Mouse (Mus musculus) erythroid progenitor cell, adult 5-6 weeks (primary cell): Measurements from ENCODE around the gene Tab1. TPM values are rescaled to one million over a fixed set of nuclear protein-coding genes. Genes with fewer than 3 reads are reported as not detected.

Experiments used
- ATAC-seq: replicated peaks from 2 replicates; pipeline ENCODE4 v1.8.0; 2016; ENCODE audit warnings: moderate number of reproducible peaks, mild to moderate bottlenecking, moderate TSS enrichment, inconsistent platforms; ENCODE audit not compliant: poor library complexity, low FRiP score, severe bottlenecking
- total RNA-seq, 2 experiments: library from RNA; stranded (forward) in 1 of 2; stranded (reverse) in 1 of 2; fragments of 150-400 nt in 1 of 2; fragments of 186-747, 209-891 nt in 1 of 2; gene quantifications; 2 replicates each; pipeline versions ENCODE4 v1.2.3 to v1.2.4; 2015 to 2017; ENCODE audit warnings: low replicate concordance in 2 of 2

Tab1 gene
- 8.6 and 9.2 TPM in 2 replicates for total RNA-seq (2015; ENCODE audit: low replicate concordance)
- total RNA-seq (2017; ENCODE audit: low replicate concordance): 22.5 and 26.3 TPM in 2 replicates

DNA sequence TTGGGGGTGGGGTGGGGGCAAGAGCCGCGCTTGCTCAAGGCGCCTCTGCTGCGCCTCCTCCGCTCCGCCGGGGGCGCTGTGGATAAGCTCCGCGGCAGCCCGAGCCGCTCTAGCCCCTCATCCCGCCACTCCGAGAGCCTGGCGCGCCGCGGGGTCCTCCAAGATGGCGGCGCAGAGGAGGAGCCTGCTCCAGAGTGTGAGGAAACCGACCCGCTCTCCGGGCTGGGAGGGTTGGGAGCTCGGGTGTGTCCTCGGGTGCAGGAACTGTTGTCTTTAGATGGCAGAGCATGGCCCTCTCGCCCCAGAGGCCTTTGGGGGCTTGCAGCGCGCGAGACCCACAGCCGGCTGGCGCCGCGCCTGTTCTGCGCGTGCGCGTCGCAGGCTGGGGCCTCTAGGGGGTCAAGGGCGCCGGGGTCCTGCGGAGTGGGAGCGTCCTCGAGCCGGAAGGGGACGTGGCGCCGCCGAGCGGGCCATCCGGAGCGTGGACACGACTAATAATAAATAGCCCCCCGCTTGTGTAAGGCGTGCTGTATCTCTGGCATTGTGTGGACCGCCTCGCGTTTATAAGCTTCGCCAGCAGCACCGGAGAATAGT lies at the start of gene Tab1:
TSS of gene Tab1 (plus strand) at position 135 of the 594 bp plus-strand sequence.
- peak; percentile 78 for ATAC-seq

DNA sequence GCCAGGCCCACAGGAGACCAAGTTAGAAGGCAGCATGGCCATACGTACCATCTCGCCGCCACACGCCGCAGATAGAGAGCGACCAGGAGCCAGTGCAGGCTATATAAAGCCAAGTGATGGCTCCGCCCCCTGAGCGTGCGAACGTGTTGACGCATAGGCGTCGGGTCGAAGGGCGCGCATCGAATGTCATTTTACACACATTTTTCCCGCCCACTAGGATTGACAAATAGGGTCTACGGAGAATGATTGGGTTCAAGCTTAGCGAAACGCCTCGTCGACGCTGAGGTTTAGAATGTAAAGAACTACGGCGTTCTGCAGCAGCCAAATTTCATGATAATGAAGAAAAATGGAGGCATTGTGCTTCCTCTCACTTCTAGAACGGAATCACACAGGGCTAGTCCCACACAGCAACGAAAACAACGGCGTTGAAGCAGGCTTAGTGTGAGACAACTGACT lies 49.6 kb upstream of the Tab1 start:
- ATAC-seq: peak; percentile 84

DNA sequence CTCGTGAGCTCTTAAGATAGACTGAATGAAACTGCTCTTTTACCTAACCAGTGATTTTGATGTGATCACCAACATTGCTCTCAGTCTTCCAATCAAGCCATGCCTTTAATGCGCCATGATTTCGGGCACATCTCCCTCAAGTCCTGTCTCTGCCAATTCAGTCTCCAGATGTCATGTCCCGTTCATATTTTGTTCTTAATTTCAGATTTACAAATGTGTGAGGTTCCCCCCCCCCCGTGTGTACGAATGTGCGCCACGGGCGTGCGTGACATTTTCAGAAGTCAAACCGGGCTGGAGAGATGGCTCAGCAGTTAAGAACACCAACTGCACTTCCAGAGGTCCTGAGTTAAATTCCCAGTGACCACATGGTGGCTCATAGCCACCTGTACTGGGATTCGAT lies 49.2 kb upstream of the Tab1 start:
- ATAC-seq: no peak

DNA sequence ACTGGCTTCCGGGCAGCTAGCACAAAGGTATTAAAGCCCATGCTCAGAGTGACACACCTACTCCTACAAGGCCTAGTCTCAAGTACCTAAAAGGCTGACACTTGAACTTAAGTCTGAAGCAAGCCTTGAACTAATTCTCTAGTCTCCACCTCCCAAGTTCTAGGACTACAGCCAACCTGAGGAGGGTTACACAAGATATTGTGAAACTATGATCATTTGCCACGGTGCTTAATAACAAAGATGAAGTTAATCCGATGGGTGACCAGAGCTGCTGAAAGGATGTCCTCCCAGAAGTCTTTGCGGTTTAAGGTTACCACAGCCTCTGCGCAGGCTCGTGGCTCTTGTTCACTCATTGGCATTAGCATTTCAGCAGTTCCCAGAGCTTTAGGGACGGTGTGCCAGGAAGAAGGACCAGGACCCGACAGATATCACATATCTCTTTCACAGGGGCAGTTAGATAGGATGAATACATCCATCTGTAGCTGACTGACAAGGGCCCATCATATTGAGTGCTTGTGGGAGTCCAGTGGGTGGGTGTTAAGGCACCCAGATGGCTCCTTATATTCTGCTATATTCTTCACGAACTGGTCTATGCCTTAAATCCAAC lies 45.4 kb upstream of the Tab1 start:
- ATAC-seq: peak; percentile 72

DNA sequence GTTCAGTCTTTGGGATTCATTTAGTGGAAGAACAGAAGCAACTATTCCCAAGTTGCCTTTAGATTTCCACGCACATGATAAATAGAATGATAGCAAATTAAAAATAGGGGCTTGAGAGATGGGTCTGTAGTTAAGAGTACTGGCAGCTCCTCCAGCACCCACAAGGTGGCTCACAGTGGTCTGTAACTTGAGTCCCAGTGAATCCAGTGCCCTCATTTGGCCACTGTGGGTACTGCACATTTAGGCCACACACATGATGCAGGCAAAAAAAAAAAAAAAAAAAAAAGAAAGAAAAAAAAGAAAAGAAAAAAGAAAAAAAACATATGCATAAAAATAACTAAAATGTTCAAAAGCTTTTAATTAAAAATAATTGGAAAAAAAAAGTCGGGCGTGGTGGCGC lies 44.3 kb upstream of the Tab1 start:
- peak; percentile 70 for ATAC-seq

DNA sequence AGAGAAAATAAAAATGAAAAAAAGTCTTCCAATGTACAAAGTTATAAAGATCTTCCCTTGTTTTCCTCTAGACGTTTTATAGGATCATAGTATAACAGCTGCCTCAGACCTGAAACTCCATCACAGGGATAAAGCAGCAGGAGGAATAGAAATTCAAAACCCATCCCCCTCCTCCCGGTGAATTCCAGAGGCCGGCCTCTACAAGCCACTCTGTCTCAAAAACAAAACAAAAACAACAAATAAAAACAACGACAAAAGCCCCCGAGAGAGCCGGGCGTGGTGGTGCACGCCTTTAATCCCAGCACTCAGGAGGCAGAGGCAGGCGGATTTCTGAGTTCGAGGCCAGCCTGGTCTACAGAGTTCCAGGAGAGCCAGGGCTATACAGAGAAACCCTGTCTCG lies 42.8 kb upstream of the Tab1 start:
- ATAC-seq: no peak

DNA sequence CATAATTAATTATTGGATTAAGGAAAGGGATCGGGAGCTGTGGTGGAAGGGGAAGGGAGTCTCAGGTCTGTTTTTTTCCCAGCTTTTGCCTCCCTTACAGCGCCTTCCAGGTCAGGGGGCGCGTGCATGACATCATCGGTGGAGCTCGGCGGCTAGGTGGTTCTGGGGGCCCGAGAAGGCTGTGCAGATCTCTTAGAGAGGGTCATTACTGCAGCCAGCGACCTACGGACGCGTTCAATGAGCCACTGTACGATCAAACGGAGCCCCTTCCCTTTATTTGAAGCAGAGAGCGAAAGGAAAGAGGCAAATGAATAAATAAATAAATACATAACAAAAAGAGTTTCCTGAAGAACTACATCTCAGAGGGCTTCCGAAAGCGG lies 42.2 kb upstream of the Tab1 start:
- peak; percentile 32; the same call in 1 of the 2 replicates for ATAC-seq

DNA sequence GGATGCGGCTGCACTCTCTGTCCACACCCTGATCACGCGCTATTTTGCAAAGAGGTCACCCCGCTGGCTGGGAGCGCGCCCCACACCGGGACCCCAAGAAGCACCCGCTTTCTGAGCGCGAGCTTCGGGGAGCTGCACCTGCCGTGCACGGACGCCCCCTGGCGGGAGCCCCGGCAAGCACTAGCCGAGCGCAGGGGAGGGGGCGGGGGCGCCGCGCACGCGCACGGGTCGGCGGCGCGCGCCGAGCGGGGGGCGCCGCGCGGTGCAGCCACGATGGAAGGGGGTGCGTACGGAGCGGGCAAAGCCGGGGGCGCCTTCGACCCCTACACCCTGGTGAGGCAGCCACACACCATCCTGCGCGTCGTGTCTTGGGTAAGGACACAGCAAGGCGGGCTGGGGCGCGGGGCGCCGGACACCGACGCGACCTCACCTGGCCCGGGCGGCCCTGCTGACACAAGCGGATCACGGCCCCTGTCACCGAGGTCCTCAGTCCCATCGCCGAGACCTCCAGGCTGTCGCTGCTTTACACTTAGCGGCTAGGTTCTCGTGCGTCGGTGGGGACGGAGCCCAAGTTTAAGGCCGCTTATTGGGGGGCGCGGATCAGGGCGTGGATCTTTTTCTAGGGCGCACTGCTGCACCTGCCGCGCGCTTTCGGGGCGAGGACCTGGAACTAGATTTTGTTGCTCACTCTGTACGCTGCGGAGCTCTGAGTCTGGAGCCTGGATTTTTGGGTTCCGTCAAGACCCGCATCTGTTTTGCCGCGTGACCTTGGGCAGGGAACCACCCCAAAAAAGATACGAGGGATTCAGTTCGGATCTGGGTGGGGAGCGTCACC lies 41.6 kb upstream of the Tab1 start, which contains the start of the genes Syngr1 and Rpl3:
TSS of gene Syngr1 (plus strand) at position 214 of the 835 bp plus-strand sequence.
TSS of gene Rpl3 (minus strand) at position 748 of the 835 bp plus-strand sequence.
- ATAC-seq: peak; percentile 64

DNA sequence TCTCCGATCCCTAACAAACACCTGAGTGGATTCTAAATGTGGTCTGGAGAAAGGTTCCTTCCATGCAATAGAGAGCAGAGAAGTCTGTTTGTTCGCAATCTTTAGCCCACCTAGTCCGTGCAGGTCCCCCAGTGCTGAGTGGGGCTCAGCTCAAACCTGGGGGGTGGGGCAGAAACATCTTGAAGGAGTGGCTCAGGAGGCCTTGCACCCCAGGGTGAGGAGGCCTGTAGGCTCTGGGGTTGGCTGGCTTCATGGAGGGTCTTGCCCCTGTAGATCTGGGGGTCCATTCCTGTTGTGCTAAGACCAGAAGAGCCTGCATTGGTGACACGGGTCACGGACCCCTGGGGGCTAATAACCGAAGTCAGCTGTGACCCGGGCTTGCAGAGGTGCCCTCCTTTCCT lies 40.9 kb upstream of the Tab1 start:
- ATAC-seq: no peak

DNA sequence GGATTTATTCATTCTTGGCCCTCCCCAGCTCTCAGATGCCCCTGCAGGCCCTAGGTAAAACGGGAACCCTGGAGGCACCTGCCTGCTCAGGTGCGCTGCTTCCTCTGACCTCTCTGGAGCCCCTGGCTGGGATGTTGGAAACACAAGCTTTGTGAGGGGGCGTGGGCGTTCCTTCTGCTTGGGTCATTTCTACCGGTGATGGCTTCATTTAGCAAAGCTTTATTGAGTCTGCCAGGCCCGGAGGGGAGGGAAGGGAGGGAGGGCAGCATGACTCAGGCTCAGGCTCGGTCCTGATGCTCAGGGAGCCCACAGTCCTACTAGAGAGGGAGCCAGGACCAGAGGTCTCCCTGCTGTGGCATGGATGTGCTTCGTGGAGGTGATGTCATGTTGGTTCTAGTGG lies 40.3 kb upstream of the Tab1 start:
- no peak for ATAC-seq

DNA sequence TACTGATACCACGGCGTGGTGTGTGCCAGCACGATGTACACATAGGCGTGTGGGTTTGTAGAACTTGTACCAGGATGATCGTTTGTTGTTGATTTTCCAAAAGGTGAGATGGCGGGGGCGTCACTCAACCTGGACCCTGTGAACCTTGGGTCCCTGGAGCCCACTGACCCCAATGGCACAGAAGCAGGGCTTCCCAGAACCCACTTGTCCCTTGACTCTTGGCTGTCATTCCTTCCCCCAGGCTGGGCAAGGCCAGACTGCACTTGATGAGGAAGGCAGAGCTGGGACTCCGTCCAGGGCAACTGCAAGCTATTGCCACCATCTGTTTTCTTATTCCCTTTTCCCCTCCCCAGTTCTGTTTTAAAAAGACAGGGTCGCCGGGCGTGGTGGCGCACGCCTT lies 38.7 kb upstream of the Tab1 start:
- ATAC-seq: no peak

DNA sequence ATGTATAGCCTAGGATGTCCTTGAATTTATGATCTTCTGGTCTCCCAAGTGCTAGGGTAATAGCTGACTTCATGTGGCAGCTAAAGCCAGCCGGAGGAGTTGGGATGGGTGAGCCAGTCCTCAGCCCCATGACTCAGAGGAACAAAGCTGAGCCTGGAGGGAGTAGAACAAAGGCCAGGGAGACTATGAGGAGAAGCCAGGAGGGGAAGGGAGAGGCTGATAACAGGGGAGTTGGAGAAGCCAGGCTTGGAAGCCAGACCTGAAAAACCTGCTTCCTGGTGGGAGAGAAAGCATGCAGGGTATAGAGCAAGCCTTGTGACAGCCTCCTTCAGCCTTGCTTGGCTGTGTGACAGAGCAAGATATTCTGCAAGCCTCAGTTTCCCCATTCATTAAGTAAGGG lies 37.3 kb upstream of the Tab1 start:
- no peak for ATAC-seq

DNA sequence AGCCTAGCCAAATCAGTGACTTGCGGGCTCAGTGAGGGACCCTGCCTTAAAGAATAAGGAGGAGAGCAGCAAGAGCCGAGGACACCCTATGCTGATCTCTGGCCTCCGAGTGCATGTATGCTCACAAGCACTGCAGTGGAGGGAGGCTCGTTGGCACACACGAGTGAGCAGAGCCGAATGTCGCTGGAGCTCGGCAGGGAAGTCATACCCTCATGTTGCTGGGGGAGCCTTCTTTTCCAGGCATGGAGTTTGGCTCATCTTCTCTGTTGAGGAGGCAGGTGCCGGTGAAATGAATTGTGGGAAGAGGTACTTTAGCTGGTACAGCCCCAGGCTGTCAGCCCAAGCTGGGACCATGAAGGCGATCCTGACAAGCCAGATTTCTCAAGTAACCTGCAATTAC lies 36.5 kb upstream of the Tab1 start:
- no peak for ATAC-seq

DNA sequence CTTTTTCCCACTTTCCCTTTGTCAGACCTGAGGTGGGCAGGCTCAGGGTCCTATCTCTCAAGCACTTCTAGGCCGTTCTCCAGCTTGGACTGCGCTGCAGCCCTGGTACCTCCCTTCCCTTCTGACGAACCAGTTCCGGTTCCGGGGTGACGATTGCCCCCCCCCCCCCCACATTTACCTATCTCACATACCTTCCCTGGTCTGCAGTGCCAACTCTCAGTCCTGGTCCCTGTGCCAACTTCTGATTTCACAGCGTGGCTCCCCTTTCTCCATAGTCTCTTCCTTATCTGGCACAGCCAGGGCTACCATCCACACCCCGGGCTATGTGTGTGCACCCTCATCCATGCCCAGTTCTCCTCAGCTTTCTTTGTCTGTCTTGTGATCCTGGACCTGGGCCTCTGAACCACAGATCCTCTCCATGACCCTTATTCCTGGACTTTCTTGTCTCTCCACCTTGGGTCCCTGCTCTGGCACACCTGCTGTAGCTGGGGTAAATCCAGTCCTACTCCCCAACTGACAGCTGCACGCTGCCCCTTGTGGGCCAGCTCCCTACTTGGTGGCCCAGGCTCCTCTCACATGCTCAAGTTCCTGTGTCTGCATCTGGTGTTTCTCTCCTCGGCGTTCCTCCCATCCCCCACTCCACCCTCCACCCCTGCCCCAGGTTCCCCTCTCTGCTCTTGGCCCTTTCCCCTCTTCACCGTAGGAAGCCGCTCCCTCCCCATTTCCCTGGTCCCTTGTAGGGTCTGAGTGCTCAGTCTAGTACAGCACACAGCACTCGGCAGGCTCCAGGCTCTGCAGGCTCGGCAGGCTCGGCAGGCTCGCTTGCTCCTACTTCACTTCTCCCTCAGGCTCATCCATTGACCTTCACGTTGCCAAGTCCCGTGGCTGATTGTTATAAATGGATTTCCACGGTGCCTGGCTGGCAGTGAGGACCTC lies 35.7 kb upstream of the Tab1 start:
- peak; percentile 82 for ATAC-seq

DNA sequence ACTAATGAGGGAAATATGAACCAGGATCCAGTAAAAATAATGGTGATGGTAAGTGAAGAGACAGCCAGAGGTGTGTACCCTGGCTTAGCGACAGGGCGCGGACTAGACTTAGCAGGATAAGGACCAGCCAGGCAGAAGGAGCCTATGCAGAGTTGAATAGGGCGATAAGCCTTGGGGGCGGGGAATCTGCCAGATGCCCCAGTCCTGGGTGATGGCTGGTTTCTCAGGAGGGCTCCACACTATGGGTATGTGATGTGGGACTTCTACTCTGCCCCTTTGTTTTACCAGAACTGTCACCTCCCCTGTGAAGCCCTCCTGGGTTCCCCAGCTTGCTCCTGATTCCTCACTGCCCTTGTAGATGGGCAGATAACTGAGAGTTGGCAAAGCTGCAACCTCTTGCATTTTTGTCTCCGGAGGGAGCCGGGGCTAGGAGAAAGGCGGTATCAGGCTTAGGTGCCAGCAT lies 34.9 kb upstream of the Tab1 start:
- peak; percentile 81 for ATAC-seq

DNA sequence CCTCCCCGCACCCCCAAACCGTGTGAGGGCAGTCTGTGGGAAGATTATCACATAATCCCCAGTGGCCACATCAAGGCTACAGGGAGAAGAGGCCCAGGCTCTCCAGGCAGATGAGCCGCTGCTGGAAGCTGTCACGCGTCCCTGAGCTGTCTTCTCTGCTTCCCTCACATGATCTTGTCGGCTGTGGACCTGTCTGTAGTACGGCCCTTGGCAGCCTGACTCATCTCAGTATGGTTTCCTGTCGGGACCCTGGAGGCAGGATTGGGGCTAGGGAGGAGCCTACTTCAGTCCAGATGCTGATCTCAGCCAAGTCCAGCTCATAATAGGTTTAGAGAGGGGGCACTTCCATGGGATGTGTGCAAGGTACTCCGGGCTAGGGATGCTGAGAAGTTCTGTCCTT lies 34.1 kb upstream of the Tab1 start:
- ATAC-seq: peak; percentile 25

DNA sequence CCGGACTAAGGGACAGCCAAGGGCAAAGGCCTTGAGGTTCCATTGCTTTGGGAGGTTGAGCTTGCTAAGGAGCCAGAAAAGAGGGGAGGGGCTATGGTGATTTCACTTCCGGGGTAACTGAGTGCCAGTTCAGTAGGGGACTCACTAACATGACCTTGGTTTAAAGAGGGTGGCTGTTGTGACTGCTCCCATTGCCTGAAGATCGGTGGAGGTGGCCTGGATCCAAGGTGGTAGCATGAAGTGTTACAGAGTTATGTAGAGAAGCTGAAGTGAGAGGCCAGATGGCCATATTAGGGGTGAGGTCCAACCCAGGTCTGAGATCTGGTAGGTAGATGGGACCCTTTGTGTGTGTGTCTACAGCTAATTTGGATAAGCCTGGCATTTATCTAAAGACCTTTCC lies 33.5 kb upstream of the Tab1 start:
- no peak for ATAC-seq

DNA sequence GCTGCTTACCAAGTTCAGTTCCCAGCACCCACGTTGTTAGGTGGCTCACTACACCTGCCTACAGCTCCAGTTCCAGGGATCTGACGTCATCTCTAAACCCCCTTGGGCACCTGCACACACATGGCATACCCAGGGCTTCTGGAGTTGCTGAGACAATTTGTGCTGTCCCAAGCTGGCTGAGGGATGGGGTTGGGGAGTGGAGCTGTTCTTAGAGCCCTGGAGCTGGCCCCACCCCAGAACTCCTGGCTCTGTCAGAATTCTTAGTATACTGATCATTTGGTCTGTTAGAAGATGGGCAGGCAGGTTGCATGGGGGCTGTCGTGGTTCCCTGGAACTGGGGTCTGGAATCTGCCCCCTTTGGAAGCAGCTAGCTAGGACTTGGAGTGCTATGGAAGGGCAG lies 32.7 kb upstream of the Tab1 start:
- ATAC-seq: no peak

DNA sequence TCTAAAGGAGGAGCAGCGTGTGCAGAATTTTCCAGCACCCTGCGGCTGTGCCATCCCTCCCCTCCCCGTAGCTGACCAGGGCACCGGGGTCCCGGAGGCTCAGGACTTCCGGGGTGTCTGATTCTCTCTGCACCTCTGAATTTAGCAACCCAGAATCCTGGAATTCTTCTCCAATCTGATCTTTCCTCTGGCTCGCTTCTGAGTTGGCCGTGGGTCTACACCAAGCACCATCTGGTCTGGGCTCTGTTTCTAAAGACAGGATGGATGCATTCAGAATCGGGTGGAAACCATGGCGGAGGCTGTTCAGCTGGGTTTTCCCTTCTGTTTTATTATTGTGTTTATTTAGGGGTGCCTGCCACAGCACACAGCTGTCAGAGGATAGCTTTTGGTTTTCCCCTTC lies 32.1 kb upstream of the Tab1 start:
- ATAC-seq: no peak

DNA sequence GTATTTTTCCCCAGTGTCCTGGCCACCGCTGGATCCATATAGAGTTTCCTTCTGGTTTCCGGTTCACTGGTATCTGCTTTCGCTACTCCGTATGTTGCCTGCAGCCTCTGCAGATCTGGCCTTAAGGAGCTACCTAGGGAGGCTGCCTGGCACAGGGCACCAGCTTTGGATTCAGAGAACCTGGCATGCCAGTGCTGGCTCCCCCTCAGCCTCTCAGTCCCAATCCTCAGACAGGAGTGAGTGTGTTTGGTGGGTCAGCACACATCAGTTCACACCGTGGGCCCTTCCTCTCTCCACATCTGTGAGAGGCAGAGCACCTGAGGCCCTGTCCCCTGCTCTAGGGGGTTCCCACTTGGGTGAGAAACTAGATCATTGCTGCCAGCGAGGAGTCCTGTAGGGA lies 31.4 kb upstream of the Tab1 start:
- no peak for ATAC-seq
